Mouse (Mus musculus): ENCODE results near the gene Olfr974.
"Not testable (repeated sequence)": the region's sequence is repeated elsewhere in the genome, so short reads cannot be mapped to it uniquely, and the experiment has no call there.

Gene Olfr974

DNA sequence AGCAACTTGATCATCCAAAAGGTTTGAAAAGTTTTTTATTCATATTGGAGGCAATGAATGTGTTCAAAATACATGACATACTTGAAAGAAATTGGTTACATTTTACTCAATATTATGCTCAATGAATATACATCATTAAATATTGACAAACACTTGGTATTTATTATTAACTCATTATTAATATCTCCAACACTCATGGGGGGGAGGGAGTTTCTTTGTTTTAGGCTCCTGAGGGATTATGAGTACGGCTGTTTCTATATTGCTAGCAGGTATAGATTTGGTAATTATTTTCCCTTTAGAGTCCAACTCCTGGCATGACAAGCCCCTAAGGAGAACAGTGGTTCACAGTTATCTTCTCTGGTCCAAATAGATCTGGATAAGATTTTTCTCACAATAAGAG lies at the start of gene Olfr974:
Gene Olfr974 (plus strand): TSS at position 301 of the 400 bp plus-strand sequence.
- DNase-seq (ENCODE audit: low spot score in 2 of 2): no peak

DNA sequence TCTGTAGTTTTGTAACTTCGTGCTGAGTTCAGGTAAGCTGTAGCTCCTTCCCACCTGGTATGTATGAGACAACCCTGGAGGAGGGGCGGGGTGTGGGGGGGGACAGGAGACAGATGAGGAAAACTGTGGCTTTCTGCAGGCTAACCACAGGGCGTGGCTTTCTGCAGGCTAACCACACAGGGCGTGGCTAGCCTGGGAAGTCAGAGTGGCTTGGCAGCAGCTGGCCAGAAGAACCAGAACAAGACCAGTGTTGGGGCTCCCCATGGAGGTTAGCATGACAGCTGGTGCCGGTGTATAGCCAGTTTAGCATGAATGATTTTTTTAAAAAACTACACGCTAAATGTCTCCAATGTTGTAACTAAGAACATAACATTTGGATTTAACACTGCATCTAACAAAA lies 32.2 kb upstream of the Olfr974 start:
- DNase-seq (ENCODE audit: low spot score in 2 of 2): no peak

DNA sequence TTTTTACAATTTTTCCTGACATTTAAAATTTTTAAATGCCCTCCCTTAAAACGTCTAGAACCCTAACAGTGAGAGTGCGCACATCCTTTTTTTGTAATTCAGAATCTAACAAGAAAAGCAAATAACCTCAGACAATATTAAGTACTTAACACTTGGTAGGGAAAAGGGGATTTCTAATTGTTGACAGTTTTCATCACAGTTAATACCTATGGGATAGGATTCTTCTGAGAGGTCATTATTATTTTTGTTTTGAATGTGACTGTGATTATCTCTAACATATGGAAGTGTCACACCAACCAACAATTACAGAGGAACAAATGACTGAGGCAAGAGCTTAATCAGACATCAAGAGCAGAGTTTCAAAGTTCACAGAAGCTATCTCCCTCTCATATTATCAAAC lies 30.3 kb upstream of the Olfr974 start, which contains the start of gene Olfr229:
Gene Olfr229 (plus strand): TSS at position 301 of the 400 bp plus-strand sequence.
- no peak for DNase-seq (ENCODE audit: low spot score in 2 of 2)

DNA sequence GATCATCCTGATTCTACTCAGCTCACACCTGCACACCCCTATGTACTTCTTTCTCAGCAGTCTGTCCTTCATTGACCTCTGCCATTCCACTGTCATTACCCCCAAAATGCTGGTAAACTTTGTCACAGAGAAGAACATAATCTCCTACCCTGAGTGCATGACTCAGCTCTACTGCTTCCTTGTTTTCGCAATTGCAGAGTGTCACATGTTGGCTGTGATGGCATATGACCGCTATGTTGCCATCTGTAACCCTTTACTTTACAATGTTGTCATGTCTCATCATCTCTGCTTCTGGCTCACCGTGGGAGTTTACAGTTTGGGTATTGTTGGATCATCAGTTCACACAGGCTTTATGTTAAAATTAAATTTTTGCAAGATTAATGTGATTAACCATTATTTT lies 27.4 kb upstream of the Olfr974 start:
- no peak for DNase-seq (ENCODE audit: low spot score in 2 of 2)

DNA sequence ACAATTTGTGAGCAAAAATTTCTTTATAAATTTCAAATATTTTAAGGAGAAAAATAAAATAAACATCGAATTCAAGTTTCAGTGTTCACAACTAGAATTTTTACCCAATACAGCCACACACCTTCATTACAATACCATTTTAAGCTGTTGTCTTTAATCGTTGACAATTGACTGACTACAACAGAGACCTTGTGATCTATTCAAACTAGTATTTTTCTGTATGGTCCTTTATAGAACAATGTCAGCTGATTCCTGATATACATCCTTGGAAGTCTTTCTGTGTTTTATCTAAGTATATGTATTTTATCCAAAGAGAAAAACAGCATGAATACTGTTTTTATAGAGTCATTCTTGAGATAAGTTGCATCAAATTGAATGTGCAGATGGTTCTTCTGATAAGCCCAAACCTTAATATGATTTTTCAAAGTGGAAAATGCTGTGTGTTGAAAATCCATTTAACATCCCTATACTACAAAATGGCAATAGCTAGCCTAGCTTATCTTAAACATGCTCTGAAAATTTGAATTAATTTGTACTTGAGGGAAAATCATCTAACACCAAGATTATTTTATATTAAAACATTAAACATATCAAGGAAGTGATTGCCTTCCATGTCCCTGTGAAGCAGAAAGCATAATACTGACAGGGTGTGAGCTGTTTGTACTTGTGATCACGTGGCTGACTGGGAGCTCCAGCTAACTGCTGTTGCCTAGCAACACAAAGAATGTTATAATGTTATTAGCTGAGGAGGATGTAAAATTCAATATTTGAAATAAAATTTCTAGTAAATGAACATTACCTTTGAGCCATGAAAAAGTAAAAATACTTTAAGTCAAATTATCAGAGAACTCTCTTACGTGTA lies 9.1 kb upstream of the Olfr974 start:
- DNase-seq (ENCODE audit: low spot score in 2 of 2): not testable (repeated sequence)

DNA sequence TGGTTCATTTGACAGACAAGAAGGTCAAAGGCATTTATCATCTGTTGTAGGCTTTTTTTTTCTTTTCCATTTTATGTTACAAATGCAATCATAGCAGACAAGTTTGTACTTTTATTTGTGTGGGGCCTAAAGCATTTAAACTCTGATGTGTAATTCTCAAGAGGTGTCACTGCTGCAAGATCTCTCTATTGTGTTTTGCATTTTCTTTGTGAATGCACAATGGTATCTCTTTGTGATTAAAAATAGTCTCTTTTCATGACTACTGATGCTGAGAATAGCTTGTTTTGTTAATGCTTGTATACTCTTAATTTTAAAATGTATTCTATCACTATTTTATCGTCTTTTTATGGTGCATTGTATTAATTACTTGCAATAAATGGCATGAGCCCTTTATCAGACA lies 8.5 kb upstream of the Olfr974 start:
- not testable (repeated sequence) for DNase-seq (ENCODE audit: low spot score in 2 of 2)

DNA sequence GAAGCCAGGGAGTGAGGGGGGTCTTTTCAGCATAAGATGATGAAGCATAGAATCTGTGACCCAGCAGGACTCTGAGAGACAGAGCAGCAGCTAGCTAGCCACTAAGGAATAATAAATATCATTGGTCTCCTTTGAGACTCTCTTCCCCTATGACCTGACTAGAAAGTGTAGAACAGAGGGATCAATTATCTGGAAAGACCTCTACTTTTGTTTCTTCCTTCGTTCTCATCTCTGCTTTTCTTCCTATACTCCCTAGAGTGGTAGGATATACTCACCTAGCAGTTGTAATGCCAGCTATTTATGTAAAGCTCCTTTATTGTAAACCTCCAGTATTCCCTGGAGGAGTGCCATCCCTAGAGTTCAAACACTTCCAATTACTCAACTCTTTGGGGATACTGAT lies 14.6 kb downstream of the Olfr974 start, which contains the start of gene Olfr975:
Gene Olfr975 (minus strand): TSS at position 101 of the 400 bp plus-strand sequence.
- no peak for DNase-seq (ENCODE audit: low spot score in 2 of 2)

DNA sequence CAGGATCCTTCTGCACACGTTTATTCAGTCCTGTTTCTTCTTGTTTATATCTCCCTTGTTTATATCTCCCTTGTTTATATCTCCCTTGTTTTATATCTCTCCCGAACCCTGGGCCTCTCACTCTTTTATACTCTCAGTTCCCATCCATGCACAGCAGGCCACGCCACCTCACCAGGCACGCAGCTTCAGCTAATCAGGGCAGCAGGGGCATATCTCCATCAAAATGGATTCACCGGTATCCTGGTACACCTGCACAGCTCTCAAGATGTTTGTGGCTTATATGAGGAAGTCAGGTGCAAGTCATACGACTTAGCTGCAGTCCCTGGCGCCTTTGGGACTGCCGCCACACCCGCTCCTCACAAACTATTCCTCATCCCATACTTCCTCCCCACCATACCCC lies 23.7 kb downstream of the Olfr974 start, which contains the start of gene Olfr976:
Gene Olfr976 (minus strand): TSS at position 101 of the 400 bp plus-strand sequence.
- not testable (repeated sequence) for DNase-seq (ENCODE audit: low spot score in 2 of 2)

DNA sequence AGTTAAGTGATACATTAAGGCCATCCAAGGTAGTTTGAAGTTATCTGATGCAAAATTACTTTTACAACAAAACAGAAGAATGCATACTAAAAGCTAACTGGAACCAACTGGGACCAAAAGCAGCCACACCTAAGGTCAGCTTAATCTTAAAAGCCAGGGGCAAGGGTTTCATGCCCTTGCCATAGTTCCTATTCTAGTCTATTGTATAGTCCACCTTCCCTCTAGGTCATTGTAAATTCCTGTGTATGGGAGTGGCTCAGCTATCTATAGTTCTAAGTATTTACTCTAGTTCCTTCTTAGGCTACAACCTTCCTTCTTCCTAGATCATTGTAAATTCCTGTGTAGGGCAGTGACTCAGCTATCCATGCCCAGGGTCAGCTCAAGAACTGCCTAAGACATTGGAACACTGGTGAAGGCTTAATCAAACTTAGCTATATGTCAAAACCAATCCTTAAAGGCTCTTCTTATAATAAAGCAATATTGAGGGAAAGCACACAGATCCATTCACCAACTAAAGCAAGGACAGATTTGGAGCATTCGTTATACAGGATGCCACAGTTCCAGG lies 39.4 kb downstream of the Olfr974 start:
- not testable (repeated sequence) for DNase-seq (ENCODE audit: low spot score in 2 of 2)

DNA sequence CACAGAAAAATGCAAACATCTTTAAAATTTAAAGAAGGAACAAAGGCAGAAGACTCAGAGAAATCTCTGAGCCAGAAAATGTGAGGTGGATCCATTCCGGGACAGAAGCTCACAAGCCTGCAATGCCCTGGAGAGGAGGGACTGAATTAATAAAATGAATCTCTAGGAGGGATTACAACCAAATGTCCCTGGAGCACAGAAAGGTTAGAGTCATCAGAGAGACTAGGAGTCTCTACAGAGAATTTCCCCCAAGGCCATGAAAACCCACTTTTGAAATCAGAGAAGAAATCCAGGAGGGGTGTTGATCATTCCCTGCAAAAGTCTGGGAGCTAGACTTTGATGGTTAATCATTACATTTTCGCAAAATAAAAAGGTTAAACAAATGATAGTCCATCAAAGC lies 54.5 kb downstream of the Olfr974 start, which contains the start of gene Olfr978:
Gene Olfr978 (plus strand): TSS at position 301 of the 400 bp plus-strand sequence.
- no peak for DNase-seq (ENCODE audit: low spot score in 2 of 2)

Data from frontal cortex, postnatal 14 days (tissue).